Mouse (Mus musculus): ENCODE measurements around the gene Rnf166.

The Rnf166 gene

DNA sequence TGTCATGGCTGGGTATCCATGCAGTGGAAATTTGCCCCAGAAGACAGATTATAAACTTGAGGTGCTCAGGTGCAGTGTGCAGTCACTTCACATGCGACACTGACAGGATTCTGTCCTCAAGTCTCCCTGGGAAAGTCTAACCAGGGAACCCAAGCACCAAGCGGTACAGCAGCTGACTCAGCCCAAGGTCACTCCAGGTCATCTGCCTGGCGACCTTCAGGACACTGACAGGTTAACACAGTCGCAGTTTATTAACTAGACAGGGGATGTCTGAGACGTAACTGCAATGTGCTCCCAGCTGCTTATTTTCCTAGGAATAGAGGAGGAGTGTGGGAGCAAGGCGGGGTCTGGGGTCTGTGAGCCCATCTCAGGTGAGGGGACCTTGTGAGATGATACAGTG is 6.5 kb downstream of the Rnf166 start:
- no peak for DNase-seq (ENCODE audit: low spot score in 2 of 2)

DNA sequence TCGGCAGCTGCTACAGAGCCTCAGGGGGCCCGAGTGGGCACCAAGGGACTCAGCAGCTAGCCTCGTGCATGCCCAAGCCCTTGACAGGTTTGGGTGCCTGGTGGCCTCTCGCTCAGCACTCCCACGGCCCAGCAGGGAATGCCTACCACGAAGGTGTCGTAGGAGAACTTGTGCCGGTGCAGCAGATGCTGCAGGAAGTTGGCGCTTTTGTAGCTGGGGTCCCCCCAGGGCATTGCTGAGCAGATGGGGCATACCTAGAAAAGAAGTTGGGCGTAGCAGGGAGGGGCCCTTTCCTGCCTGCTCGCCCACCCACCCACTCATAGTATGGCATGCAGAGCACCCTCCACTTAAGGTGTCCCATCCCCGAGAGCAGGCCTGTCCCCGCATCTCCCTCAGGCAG is 8.0 kb downstream of the Rnf166 start:
- DNase-seq (ENCODE audit: low spot score in 2 of 2), result no peak

DNA sequence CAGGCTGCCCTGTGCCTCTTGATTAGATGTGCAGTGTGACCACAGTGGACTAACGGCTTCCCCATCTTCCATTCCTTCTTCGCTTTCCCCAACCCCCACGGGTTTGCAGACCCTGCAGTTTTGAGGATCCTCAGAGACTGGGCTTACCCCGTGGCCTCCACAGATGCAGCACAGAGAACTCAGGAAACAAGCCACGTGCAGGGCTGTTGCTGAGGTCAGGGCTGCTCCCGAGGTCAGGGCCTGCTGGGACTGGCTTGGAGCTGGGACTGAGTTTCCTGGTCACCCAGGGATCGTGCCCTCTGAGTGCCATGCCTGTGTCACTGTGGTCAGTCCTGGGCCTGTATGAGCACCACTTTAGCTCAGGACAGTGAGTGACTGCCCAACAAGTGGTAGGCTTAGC is 10.9 kb downstream of the Rnf166 start:
- DNase-seq (ENCODE audit: low spot score in 2 of 2), result no peak

DNA sequence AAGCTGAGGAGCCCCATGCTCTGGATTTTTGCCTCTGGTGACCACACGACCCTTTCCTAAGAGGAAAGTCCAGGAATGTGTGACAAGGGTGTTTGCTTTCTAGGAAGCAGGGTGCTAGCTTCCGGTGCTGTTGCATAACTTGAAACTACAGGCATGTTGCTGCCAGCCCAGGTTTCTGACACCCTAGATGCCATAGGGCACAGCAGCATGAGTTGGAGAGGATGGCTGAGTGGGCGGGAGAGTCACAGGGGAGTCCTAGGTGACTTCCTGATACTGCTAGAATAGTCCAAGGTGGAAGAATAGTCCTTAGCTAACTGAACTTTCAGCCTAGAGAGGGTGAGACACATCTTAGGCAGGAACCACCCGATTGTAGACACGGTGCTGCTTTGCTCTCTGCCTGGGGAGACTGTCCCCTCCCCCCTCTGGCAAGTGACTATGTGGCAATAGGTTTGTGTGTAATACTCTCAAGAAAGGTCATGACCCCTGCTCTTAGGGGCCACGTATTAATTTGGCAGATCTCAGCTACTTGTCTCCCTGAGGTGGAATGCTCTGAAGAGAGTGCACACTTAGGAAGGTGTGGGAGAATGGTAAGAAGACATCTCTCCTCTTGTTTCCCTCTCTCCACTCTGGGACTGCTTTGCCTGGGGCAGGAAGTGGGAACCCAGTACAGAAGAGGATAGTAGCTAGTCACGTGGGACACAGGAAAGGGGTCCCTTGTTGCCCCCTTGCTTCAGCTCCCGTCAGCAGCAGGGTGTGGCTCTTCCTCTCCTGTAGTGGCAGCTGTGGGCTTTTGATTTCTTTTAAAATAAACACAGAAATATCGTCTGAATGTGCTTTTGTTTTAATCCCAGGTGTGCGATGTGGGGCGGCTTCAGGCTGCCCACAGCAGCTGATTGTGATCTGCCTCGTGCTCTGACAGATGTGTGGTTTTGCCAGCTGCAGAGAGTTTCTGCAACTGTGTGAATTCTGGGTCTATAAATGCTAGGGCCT is 11.9 kb downstream of the Rnf166 start:
- DNase-seq (ENCODE audit: low spot score in 2 of 2), result peak in 1 of 2 experiments; percentile 58

DNA sequence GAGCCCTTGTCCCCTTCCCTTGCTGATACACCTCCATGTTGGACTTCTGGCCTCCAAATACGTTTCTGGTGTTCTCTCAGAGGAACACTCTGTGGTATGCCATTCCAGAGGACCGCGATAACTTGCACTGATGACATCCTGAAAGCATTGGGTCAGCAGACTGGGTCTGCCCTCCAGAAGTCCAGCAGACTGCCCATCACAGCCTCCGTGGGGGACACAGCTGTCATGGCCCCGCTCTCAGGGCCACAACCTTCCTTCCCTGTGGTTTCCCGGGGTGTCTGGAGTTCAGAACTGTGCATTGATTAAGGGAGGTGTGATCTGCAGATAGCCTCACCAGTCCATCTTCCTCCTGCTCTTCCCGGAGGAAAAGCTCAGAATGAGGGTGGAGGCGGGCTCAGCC is 13.4 kb downstream of the Rnf166 start:
- no peak for DNase-seq (ENCODE audit: low spot score in 2 of 2)

DNA sequence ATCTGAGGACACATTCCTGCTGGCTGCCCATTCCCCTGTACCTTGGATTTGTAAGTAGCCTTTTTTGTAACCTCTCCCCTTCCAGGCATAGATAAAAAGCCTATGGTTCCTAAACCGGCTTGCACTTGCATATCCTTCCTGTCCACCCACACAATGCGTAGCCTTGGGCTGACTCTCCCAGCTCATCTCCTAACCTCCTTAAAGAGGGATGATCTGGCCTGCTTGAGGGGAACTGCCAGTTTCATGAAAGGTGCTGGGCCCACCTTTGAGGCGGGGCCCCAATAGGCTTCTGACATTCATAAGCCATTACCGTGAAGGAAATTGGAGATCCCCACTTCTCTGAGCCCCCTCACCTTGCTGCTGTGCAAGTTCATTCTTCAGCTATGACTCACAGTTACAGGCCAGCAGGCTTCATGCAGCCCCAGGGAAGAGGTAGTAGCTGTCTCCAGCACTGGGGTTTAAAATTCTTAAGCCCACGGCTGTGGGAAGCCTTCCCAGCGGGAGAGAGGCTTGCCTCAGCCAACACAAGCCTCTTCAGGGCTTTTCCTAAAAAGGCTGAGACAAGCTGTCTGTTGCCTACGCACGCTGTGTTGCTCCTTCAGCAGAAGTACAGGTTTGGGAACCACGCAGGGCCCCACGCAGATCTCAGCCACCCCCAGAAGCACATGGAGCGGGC is 14.3 kb downstream of the Rnf166 start:
- DNase-seq (ENCODE audit: low spot score in 2 of 2), result no peak

DNA sequence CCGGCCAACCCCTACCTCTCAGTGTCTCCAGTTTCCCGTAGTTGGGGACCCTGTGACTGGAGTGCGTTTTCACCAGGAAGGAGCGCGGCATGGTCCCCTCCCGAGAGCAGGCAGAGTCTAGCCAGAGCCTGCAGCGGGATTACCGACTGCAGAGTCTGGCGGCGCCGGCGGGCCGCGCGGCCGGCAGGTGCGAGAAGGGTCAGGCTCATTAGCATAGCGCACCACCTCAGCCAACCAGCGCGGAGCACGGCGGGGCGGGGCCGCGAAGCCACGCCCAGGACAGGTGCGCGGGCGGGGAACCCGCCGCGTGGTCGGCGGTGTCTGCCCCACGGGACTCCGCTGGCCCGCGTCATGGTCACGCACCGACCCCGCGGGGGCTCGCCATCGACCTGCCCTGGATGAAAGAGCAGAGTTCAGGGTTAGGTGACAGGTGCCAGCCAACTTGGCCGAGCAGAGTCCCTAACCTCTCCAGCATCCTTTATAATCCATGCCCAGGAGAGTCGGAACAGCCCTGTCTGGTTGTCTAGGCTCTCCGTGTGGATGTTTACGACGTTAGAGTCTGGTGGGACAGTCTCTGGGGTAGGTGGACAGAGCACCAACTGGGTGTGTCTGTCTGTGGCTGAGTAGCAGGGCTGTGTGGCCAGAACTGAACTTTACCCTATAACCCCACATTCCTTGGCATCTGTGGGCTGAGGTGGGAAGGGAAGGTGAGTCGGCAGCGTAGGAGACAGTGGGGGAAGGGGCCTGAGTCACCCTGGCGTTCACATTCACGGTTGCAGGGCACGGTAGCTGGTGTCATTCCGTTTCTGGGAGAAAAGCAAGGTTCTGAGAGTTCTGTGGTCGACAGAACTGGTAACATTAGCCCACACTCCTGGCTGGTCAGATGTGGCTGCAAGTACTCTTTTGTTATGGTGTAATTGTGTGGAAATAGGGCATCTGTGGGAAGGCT is 15.1 kb downstream of the Rnf166 start, which contains the start of gene Snai3:
Gene Snai3 (minus strand): TSS at position 210 of the 949 bp plus-strand sequence.
- DNase-seq (ENCODE audit: low spot score in 2 of 2), result peak; percentile 64 to 65

DNA sequence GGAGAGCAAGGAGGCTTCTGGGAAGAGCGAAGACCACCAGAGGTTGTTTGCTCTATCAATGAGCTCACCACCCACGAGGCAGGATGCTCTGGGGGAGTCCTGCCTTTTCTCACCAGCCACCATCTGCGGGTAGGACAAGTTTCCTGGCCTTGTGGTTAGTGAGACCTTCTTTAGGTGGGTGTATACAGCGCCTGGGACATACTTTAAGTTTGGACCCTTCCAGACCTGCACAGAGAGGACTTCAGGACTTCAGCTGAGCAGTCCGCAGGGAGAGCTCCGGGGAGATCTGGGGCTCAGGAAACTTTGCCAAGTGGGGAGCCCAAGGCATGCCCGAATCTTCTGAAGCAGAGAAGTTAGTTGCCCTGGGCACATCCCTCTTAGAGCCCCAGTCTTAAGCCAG is 15.9 kb downstream of the Rnf166 start:
- no peak for DNase-seq (ENCODE audit: low spot score in 2 of 2)

DNA sequence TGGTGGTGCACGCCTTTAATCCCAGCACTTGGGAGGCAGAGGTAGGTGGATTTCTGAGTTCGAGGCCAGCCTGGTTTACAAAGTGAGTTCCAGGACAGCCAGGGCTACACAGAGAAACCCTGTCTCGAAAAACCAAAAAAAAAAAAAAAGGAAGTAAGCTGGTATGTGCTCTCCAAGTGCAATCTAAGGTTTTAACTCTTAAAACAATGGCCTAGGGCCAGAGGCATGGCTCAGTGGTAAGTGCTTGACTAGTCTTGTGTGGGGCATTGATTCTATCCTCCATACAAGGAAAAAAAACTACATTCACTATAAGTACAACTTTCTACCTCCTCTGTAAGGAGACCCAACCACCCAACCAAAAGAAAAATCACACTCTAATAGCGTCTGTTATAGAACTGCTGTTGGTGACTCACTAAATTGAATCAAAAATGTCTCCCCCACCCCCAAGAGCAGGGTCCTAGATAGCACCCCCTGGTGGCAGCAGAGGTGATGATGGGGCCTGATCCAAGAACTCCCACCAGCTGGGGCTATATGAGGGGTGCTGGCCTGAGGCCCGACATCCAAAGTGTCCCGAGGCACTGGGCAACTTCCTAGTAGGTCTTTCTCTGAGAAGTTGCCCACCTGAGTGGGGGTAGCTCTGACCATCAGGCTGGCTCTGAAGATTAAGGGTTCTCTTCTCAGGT is 16.5 kb downstream of the Rnf166 start:
- no peak for DNase-seq (ENCODE audit: low spot score in 2 of 2)

DNA sequence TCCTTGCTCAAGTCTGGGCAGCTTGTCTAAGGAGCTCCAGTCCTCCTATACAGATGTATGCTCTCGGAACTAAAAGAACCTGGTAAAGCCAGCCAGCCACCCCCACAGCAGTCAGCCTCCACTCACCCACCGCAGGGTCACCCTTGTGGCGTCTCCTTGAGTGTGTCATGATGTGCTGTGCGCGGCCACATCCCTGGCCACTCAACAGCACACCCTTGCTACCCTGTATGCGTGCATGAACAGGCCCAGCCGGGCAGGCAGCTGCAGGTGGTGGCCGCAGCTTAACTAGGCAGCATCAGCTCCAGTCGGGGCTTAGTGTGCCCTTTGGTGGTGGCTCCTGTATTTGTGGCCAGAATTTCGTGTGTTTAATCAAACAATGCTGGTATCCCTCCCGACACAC is 18.7 kb downstream of the Rnf166 start:
- DNase-seq (ENCODE audit: low spot score in 2 of 2), result peak; percentile 48 to 63

DNA sequence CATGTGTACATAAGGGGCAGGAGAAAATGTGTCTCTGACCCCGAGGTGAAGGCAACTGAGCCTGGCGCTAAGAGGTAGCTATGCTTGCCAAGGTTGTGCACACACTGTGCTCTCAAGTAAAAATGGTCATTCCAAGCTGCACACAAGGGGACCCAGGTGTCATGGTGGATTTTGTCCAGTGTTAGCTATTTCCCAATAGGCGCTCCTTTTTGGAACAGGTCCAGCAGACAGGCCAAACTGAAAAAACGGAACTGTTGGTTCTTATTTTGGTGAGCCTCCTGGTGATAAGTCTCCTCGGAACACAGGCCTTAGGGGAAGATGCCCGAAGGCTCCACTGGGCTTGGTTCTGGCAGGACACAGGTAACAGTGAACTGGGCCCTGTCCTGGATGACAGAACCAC is 21.5 kb downstream of the Rnf166 start:
- DNase-seq (ENCODE audit: low spot score in 2 of 2), result no peak

DNA sequence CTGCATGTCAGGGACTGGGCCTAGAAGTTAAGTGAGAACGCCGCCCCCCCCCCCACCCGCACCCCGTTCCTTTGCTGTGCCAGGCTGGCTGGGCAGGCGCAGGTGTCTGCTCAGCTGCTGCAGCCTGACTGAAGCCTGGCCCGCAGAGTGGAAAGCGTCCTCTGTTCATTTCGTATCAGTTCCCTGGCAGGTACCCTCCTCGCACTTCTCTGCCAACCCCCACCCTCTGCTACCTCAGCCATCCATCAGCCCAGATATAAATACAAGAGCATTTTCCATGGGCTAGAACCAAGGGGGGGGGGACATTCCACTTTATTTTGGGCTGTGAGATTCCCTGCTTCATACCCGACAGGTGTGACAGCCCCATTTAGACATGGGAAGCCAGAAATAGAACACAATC is 23.7 kb downstream of the Rnf166 start:
- no peak for DNase-seq (ENCODE audit: low spot score in 2 of 2)

DNA sequence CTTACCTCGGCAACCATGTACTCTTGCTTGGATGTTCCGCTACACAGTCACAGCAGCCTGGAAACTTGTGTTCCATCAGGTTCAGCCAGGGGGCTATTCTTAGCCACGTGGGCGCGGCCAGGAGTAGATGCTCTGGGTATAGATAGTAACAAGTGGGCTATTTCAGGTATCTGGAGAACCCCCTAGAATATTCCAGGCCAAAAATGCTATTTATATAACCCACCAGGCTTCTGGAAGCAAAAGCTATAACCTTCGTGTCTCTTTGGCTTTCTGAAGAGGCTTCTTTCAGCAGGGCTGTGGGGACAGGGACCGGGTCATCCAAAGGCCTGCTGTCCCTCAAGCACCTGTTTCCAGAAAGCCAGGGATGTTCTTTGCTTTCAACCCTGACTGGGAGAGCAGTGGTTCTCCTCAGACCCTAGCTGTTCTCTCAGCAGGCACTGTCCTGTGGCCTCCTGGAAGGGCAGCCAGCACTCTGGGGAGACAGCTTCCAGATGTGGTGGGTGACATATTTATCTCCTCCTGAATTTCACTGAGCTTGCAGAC is 24.6 kb downstream of the Rnf166 start:
- no peak for DNase-seq (ENCODE audit: low spot score in 2 of 2)

DNA sequence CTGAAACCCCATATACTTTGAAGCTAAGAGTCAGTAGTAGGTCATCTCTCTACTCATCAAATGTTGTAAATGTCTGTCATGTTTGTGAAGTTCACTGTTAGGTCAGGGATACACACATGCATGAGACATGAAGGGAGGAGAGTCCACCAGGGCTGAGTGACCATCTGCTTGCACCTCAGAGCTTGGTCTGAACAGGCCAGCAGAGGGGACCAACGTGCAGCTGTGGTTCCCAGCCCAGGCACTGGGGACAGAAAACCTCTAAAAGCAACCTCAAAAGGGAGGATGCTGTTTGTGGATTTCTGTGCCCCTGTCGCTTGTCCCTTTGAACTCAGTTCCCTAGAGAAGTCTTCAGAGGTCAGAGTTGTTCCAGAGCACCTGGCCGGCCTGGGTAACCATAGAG is 30.7 kb downstream of the Rnf166 start:
- DNase-seq (ENCODE audit: low spot score in 2 of 2), result no peak

DNA sequence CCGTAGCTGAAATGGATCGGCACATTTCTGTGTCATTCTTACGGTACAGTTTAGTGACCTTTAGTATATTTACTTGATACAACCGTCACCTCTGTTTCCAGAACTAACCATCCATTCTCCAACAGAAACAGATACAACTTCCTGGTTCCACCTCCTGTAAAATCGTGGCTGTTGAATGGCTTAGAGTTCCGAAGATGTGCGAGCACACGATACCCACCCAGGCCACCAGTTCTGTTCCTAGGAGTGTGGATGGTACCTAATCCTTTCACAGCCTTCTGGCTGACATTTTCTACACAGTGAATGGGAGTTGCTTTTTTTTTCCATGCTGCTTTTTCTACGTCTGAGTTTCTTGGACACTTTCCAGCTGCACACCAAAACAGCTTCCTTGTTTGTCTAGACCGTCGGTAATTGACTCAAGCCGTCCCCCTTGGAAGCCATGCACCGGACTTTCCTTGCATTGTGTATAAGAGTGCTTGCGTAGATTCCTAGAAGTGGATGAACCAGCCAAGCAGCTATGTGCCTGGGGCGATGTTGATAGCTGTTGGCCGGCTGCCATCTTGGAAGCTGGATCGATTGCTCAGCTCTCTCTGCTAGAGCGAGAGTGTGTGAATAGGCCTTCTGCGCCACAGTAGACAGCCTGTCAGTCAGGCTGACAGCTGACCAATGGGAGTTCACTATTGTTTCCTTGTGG is 31.7 kb downstream of the Rnf166 start:
- peak; percentile 76 to 92 for DNase-seq (ENCODE audit: low spot score in 2 of 2)

DNA sequence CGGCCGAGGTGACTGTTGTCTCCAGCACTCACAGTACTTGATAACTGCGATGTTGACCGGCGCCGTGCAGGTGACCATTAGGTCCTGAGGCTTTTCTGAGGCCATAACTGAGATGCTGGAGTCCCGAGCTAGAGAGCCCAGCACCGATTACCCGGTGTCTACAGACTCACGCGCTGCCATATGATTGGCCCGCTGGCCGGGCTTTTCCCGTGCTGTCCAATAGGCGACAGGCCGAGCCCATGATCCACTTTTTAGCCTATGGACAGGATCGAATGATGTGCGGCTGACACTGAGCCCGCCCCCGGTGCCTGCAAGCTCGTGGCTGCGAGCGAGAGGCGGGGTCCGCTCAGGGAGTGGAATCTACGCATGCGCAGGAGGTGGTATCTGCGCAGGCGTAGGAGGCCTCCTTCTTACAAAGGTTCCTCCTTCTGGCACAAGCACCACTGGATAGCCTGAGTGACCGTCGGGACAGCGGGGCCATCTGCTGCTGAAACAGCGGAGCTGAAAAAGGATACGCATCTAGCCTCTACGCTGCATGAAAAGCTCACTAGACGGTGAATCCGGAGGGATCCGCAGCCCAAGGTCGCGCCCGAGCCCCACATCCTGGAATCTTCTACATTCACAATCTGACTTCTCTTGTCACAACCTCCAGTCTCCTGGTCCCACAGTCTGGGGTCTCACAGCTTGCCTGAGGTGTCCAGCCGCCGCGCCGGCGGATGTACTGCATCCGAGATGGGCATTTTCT is 32.4 kb downstream of the Rnf166 start, which contains the start of gene Mvd:
Gene Mvd (minus strand): TSS at position 161 of the 745 bp plus-strand sequence.
- peak; percentile 97 to 99 for DNase-seq (ENCODE audit: low spot score in 2 of 2)

DNA sequence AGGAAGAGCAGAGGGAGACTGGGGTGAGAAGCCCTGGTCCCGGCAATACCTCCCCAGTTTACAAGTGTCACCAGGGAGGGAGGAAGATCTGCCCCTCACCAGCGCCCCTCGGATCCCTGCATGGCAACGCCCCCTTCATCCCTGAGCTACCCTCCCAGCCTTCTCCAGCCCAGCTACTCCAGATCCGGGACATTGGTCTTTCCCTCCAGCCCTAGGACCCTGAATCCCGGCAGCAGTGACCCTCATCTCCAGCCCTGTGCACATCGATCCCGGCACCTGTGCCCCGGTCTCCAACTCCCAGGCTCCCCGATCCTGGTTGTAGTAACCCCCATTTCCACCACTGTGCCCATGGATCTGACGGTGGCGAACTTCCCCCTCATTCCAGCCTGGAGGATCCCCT is 33.1 kb downstream of the Rnf166 start:
- DNase-seq (ENCODE audit: low spot score in 2 of 2), result no peak

DNA sequence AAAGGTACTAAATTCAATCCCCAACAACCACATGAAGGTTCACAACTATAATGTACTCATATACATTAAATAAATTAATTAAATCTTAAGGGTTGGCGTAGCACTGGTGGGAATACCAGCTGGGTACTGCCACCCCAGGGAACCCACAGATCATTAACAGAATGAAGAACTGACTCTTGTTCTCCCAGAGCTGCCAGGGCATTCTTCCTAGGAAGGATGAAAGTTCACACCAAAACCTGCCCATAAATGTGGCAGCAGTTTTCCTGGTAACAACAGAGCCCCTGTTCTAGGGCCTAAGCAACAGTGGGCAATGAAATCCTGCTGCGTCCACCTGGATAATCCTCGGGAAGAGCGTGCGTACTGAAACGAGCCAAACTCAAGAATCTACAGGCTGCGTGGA is 33.5 kb downstream of the Rnf166 start:
- no peak for DNase-seq (ENCODE audit: low spot score in 2 of 2)

DNA sequence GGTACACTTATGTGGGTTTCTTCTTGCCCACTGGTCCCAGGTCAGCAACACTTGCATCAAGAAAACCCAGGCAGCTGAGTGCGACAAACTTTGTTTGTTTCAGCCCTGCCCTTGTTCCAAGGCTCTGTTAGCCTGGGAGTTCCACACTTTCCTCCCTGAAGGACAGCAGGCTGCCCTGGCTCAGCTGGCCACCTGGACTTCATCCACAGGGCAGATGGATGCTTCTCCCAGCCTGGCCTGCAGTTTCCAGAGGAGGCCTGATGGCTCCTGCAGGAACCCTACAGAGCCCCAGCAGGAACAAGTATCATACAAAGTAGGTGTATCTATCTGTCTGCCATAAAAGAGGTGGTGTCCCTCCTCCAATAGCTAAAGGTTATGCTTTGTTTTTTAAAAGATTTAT is 34.5 kb downstream of the Rnf166 start:
- no peak for DNase-seq (ENCODE audit: low spot score in 2 of 2)

All from urinary bladder, postnatal 36 days (tissue).